Mouse (Mus musculus): ENCODE data around the gene Hcrtr1. TPM values are rescaled to one million over a fixed set of nuclear protein-coding genes. Genes with fewer than 3 reads are reported as not detected.
A peak's percentile ranks its signal among the peaks of the same experiment; 100 is the strongest.

Hcrtr1 gene
- total RNA-seq, 2 experiments from 2014 or later, result not detected

DNA sequence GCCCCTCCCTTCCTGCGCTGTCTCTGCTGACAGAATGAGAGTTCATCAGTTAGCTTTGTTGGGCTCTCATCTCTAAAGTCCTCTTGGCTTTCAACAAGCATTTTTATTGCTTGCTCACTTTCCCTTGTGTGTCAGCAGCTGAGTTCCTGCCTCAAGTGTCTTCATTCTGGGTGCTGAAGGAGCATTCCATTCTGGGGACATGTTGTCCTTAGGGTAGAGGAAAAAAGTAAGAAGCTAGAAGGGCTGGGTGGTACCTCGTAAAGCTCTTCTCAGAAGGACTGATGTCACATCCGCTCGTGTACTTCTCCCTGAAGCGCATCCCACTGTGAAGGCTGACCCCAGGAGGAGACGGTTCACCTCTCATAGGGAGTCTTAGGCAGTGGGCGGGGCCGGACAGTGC is 17.6 kb downstream of the Hcrtr1 start:
- DNase-seq, result no peak

DNA sequence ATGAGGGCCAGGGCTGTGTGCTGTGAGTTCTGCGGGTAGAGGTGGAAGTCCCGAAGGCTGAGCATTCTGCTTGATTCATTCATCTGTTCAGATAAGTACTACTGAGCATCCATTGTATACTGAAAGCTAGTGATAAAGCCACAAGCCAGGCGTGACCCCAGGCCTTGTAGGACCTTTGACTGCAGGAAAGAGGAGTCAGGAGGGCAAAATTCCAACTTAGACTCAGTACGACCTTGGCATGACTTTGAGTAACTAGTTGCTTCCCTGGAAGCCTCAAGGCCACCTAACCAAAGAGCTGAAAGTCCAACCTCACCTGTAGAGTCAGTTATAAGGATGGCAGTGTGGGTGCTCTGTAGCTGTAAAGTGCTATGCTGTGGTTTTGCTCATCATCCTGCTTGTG is 18.4 kb downstream of the Hcrtr1 start:
- DNase-seq, result no peak

DNA sequence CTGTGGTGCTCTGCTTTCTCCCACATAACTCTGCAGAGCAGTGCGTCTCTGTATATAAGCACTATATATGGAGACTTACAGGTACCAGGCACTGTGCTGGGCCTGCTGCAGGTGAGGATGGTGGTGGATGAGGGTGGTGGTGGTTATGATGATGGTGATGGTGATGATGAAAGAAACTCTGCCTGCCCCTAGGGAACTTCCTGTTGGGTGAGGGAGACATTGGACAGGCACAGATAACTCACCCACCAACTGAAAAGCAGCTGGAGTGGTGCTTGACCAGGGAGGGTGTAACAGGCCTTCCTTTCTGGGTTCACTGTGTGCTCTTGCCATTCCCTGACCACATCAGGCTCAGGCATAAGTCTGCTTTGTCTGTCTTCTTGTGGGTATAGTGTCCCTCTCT is 26.4 kb downstream of the Hcrtr1 start:
- no peak for DNase-seq

DNA sequence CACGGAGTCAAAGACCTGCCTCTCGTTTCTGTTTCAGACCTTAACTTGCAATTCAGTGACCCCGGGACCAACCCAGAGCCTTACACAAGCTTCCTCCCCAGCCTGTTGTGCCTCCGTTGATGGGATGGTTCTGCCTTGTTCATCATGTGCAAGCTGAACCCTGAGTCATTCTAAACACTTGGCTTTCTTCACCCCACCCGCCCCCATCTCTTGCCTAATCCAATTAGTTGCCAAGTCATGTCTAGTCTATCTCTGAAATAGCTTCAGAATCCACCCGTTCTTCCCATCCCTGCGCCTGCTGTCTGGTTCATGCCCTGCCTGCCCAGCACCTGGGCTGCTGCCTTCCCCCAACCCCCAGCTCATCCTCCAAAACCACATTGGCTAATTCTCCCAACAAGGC is 26.9 kb downstream of the Hcrtr1 start:
- peak; percentile 52 for DNase-seq

DNA sequence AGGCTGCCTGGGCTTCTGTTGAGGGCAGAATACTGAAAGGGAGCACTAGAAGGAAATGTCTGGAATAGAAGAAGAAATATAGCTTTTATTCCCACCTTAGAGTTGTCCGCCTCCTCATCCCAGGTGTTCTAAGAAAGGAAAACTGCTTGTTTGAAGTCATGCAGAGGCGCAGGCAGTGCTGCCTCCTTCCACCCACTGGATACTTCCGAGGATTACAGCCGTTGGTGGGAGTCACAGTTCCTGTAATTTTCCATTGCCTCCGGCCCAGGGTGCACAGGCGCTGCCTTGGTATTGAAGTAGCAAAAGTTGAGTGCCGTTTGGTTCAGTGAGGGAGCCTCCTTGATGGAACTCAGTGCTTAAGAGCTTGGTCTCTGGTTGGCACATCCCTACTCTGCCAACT is 29.1 kb downstream of the Hcrtr1 start:
- DNase-seq, result no peak

DNA sequence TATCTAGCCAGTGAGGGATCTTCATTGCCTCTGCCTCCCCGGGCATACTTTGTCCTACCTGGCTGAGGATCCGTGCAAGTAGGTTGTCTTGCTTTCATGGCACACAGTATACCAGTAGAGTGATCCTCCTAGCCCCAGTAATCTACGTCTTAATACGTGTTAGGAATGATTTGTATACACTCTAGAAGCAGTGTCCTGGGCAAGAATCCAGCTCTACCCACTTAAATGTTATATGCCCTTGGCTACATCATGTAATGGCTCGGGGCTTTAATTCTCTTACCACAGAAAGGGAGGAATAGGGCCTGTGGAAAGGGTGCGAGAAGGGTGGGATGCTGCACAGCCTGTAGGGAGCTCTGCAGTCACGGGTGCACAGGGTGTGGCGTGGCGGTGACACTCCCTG is 29.5 kb downstream of the Hcrtr1 start:
- no peak for DNase-seq

DNA sequence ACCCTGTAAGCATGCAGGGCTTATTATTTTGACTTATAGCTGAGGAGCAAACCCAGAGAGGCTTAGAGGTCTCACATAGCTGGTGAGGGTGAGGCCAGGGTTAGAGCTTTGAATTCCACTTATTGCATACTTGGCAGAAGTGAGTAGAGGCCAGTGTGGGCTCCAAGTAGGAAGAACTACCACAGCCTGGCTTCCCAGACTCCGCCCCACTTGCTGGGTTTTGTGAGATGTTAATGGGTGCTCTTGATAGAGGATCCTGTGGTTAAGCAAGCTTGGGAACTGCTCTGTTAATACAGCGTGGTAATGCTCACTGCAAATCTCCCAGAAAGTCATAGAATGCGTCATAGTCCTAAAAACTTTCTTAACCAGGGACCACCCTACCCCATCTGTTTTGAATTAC is 30.2 kb downstream of the Hcrtr1 start:
- no peak for DNase-seq

DNA sequence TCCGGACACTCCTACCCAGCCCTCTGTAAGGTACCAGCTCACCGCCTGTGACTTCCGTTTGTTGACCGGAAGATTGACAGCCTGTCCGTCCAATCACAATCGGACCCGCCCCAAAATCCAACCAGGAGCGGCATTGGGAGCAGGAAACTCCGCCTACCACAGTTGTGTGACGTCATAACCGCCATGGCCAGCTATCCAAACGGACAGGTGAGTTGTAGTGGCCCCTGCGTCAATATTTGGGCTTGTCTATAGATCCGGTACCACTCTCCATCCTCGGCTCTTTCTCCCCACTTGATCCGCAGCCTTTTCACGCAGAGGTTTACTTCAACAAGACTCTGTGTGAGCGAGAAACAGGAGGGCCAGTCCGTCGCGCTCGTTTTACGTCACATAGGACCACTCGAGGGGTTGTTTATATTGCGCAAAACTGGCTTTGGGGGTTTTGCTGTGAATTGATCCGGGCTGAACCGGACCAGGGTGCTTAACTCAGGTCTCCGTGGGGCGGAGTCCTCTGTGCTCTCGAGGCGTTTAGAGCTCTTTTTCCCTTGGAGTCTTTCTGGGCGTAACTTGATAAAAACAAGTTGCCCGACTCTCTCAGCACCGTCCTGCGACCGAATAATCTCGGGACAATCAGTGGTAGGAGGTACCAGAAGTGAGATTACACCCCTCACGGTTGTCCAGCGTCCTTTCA is 31.6 kb downstream of the Hcrtr1 start:
- DNase-seq, result peak; percentile 98

DNA sequence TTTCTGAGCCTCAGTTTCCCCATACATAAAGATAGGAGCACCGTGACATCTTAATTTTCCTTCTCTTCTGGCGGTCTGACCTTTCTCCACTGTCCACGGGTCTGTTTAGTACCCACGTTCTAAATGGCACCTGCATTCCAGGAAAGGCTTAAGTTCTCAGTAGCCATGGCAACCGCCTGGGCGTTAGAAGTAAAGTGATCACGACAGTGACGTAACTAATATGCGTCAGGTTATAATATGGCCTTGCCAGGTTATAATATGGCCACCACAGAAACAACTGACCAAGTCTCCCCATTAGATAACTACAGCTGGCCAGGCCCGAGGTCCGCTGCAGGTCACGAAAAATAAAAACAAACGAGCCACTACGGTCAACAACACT is 32.1 kb downstream of the Hcrtr1 start:
- DNase-seq, result no peak

DNA sequence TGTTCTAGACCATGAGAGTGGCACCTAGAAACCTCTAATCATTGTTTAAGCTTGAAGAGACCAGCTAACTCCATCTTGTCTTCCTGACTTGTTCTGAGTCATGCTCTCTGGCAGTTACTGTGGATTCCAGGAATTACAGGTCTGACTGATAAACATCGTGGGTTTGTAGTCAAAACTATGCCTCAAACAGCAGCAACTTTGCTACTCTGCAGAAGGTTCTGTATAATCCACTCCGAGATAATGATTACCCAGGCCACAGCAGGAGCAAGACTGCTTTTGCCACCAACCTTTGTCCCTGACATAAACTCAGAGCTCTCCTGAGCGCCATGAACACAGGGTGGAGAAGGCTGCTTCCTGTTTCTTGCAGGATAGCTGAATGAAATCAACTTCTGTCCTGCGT is 34.6 kb downstream of the Hcrtr1 start:
- no peak for DNase-seq

DNA sequence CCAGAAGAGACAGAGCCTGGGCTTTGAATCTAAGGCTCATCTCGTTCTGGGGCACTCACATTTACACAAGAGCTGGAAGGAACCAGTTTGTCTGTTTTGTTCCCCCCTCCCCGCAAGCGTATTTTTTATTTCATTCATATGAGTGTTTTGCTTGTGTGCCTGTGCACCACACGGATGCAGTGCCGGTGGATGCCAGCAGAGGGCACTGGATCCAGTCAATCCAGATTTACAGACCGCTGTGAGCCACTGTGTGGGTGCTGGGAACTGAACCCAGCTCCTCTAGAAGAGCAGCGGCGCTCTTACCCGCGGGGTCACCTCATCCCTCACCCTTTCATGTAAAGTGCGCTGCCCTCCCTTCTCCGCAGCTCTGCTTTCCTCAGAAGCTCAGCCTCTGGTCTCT is 35.5 kb downstream of the Hcrtr1 start:
- no peak for DNase-seq

DNA sequence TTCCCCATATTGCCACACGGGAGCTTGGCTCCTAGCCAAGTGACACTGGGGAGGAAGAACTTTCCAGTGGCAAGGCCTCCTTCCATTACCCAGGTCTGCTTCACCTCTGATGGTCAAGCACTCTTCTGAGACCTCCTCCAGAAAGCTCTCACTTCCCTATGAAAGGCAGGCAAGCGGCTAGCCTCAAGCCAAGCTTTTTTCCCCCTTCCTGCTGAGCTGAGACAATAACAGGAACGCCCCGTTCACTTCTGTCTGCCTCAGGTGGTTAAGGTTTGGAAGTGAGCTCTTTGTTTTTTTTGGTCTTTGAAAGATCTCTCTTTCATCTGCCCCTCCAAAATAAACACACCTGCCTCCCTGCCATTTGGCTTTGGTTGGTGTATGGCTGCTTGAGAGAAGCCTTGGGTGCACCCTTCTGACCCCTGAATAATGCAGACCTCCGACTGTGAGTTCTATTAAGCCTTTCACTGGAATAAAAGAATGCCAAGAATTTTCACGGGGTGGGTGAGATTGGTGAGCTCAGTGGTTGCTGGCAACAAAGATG is 37.0 kb downstream of the Hcrtr1 start, which contains the start of gene Pef1:
Pef1 (plus strand) TSS at position 448 of the 541 bp plus-strand sequence.
- no peak for DNase-seq

DNA sequence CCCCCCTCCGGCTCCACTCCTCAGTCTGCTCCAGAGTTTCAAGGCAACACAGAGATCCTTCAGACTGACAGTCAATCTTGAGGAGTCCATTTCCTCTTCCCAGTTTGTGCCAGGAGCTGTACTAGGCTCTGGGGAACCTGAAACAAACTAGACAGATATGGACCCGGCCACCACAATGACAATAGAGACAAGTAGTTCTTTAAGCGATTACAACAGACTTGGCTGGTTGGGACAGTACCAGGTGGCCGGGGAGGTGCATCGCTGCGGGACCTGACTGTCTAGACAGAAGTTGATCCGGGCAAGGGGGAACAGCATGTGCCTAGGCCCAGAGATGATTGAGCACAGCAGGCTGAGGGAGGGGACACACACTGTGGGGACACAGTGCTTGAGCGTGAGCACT is 38.0 kb downstream of the Hcrtr1 start:
- no peak for DNase-seq

DNA sequence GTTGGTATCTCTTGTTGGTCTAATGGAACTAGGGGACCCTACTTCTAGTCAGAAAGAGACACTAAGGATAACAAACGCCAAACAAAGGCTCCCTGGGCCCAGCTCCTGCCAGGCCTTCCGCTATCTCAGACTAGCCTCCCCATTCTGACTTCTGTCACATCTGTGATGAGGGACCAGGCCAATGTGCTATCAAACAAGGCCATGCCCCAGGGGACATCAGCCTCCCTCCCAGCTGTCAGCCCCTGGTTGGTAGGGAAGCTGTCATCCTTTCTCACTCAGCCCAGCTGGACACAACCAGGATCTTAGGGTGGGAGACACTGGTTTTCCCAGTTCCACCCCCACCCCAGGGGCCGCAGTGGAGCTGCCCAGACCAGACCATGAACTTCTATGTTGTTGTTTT is 44.0 kb downstream of the Hcrtr1 start:
- DNase-seq, result no peak

DNA sequence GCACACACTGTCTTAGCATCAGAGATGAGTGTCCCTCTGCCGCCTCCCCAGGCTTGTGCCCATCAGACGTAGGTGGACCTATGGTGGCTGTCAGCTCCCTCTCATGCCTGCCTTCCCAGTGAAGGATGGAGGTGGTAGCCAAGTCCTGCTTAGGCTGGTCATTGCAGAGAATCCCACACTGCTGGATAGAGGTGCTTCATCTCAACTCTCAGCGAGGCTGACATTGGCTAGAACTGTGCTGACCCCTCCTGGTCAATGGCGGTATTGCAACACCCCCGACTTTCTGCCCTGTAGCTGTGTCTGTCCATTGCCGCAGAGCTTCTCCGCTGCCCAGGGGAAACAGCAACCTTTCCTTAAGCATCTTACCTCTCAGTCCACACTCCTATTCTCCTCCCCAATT is 51.9 kb downstream of the Hcrtr1 start:
- DNase-seq, result peak; percentile 74

DNA sequence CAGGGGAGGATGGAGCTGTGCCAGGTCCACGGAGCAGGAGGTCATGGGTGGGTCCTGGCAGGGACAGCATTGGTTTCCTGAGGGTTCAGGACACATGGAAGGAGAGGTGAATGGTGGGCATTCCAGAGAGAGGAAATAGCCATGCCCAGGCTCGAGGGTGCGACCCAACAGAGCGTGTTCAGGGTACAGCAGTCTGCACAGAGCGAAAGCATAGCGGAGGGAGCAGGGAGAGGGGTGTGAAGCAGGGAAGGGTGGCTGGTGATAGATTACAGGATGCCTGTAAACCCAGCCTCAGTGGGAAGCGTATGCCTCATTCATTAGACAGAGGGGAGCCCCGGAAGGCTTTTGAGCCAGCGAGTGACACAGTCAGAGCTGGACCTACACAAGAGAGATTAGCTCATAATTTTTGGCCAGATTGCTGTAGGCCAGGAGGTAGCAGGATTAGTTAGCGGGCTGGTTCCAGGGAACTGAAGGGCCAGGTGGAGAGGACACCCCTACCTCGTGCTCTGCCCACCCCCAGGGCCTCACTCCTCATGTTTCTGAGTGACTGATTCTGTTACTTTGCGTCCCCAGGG is 53.8 kb downstream of the Hcrtr1 start:
- no peak for DNase-seq

DNA sequence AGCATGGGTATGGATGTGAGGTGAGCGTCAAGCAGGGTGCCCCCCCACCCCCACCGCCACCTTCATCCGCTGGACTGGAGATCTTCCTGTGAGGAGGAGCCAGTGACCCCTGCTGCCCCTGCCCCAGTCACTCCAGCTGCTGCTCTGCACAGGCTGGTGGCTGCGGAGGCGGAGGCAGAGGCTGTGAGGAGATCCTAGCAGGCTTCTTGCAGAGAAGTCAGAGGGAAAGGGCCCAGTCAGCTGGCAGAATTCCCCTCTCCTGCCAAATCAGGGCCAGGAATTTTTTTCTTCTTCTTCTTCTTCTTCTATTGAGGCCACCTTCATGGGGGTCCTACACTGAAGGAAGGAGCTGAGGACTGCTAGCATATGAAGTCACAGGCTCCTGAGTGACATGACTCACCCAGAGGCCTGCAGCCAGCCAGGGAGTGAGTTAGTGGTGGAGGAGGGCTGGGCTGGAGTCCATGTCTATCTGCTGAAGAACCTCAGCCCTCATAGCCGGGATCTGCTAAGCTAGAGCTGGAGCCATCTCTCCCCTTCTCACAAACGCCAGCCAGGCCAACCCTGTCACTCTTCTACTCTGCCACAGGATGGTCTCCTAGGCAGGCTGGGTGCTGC is 54.7 kb downstream of the Hcrtr1 start:
- peak; percentile 55 for DNase-seq

DNA sequence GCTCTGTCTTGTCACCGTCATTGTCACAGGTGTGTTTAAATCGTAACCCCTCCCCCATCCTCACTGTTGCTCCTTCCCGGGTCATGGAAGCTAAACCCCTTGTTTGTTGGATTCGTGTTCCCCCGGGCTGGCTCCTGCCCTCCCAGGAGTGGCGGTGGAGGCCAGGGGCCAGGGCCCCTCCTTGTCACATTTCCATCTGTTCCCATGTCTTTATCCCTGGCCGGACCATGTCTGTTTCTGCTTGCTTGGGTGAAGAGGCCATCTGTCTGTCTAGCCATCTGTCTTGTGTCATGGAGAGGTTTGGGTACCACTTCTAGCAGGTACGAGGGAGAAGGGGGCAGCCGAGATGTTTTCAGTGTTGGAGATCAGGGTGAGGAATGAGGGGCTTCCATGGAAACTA is 56.9 kb downstream of the Hcrtr1 start:
- no peak for DNase-seq

DNA sequence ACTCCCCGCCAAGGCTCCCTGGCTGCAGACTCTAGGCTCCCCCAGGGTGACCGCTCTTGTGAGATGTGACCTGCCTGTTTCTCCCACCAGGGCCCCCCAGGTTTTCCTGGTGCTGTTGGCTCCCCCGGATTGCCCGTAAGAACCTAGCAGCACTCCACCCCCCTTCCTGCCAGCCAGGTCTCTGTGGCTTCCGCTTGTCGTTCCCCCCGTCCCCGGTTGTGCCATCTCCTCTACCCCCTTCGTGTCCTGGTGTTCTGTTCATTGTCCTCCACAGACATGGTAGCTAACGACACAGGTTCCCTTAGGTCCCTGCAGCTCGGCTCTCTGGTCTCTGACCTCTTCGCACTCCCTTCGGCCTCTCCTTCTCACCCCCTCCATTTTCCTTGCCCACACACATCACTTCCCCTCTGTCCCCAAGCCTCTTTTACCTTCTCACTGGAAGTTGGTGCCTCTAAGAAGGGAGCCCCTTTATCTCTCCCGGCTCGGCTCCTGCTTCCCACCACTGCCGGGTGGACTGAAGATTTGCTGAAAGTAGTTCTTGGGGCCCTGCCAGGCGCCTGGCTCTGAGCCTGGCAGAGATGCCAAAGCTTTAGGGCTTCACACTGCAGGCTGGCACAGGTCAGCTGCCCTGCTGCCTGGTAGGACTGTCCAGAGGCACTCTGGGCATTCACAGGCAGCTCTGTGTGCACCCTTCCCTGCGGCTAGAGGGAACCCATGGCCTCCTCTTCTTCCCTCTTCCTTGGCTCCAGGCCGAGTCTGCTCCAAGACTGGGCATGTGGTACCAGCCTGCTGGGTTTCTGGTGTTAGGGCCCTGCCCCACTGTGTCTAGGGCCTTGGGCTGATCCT is 57.6 kb downstream of the Hcrtr1 start:
- peak; percentile 52 for DNase-seq
